Mouse (Mus musculus) layer of hippocampus, postnatal 25 days (tissue): ENCODE measurements at regions not wholly inside any gene's neighbourhood (a gene's known extent, or its start where the extent isn't known, plus 50 kb on each side); places are given as distances from the start of the nearest gene placed in this dataset.

Experiments used
- DNase-seq, 2 experiments: peaks; one replicate each; pipeline ENCODE4 v3.0.0; 2022; ENCODE audit warnings: mixed read lengths in 2 of 2, low spot score in 1 of 2; ENCODE audit errors: extremely low spot score in 1 of 2

GRCm38 (mm10) chr10:51056950-51057349, 162.4 kb downstream of the Sim1 start:
- no peak for DNase-seq

GRCm38 (mm10) chr10:51058333-51058732, 163.8 kb downstream of the Sim1 start:
- DNase-seq, result no peak

- DNase-seq, result no peak
Observed at GRCm38 (mm10) chr10:51101590-51101989, 207.0 kb downstream of the Sim1 start.

GRCm38 (mm10) chr10:51151833-51152232, 257.3 kb downstream of the Sim1 start:
- no peak for DNase-seq

- DNase-seq, result peak in 1 of 2 experiments; percentile 2
Observed at GRCm38 (mm10) chr10:51153484-51153985, 259.0 kb downstream of the Sim1 start.

GRCm38 (mm10) chr10:51154016-51154415, 259.5 kb downstream of the Sim1 start:
- no peak for DNase-seq

GRCm38 (mm10) chr10:51154743-51155142, 260.2 kb downstream of the Sim1 start:
- DNase-seq, result no peak

GRCm38 (mm10) chr10:51173619-51174018, 279.1 kb downstream of the Sim1 start:
- DNase-seq, result no peak

GRCm38 (mm10) chr10:51175993-51176577, 281.5 kb downstream of the Sim1 start:
- DNase-seq, result no peak

GRCm38 (mm10) chr10:51176692-51177091, 282.1 kb downstream of the Sim1 start:
- DNase-seq, result no peak

- DNase-seq, result no peak
Observed at GRCm38 (mm10) chr10:51181752-51182151, 287.2 kb downstream of the Sim1 start.

GRCm38 (mm10) chr10:51191407-51192059, 288.9 kb upstream of the Gm49339 start:
- no peak for DNase-seq

GRCm38 (mm10) chr10:51219481-51219880, 260.9 kb upstream of the Gm49339 start:
- DNase-seq, result no peak

GRCm38 (mm10) chr10:51233592-51233991, 246.8 kb upstream of the Gm49339 start:
- DNase-seq, result no peak

- DNase-seq, result no peak
Observed at GRCm38 (mm10) chr10:51235586-51236575, 244.5 kb upstream of the Gm49339 start.

GRCm38 (mm10) chr10:51238103-51238502, 242.3 kb upstream of the Gm49339 start:
- DNase-seq, result no peak

- DNase-seq, result no peak
Observed at GRCm38 (mm10) chr10:51253439-51253838, 227.0 kb upstream of the Gm49339 start.

- DNase-seq, result no peak
Observed at GRCm38 (mm10) chr10:51257587-51258049, 222.8 kb upstream of the Gm49339 start.

GRCm38 (mm10) chr10:51271364-51271763, 209.0 kb upstream of the Gm49339 start:
- DNase-seq, result no peak

- DNase-seq, result no peak
Observed at GRCm38 (mm10) chr10:51278195-51278594, 202.2 kb upstream of the Gm49339 start.

- DNase-seq, result no peak
Observed at GRCm38 (mm10) chr10:51282451-51282850, 198.0 kb upstream of the Gm49339 start.
